Mouse (Mus musculus) megakaryocyte, embryonic 14.5 days (primary cell): ENCODE results near the gene Slc9a2. TPM values are rescaled to one million over a fixed set of nuclear protein-coding genes. Genes with fewer than 3 reads are reported as not detected.

Experiments used
- H3K27me3 ChIP-seq: replicated peaks from 2 replicates; pipeline ENCODE3; 2012; ENCODE audit warnings: inconsistent platforms
- H3K36me3 ChIP-seq: replicated peaks from 2 replicates; pipeline ENCODE3; 2012; ENCODE audit warnings: low read length, inconsistent platforms, mixed read lengths
- H3K4me1 ChIP-seq: 2 replicates; pipeline ENCODE4 v1.6.1; 2012; ENCODE audit warnings: inconsistent platforms
- H3K4me3 ChIP-seq: replicated peaks from 2 replicates; pipeline ENCODE3; 2012; ENCODE audit warnings: moderate library complexity, mild to moderate bottlenecking, inconsistent platforms
- H3K9me3 ChIP-seq: 2 replicates; pipeline ENCODE4 v1.6.1; 2012; ENCODE audit warnings: inconsistent platforms
- FLI1 ChIP-seq: IDR thresholded peaks from 2 replicates; pipeline ENCODE4 v1.6.1; 2012; ENCODE audit warnings: low read length, inconsistent platforms, mixed read lengths
- GATA1 ChIP-seq: IDR thresholded peaks from 3 replicates; pipeline ENCODE4 v1.6.1; 2012; ENCODE audit warnings: mixed read lengths, low read length, inconsistent platforms, borderline replicate concordance
- polyA plus RNA-seq: library from polyadenylated mRNA; stranded (reverse); fragments of >175 nt; gene quantifications from 2 replicates; pipeline ENCODE4 v1.2.3, GENCODE M21; 2012; ENCODE audit warnings: low replicate concordance; ENCODE audit not compliant: insufficient read depth

Slc9a2 gene
- polyA plus RNA-seq, 1 experiment: not detected

DNA sequence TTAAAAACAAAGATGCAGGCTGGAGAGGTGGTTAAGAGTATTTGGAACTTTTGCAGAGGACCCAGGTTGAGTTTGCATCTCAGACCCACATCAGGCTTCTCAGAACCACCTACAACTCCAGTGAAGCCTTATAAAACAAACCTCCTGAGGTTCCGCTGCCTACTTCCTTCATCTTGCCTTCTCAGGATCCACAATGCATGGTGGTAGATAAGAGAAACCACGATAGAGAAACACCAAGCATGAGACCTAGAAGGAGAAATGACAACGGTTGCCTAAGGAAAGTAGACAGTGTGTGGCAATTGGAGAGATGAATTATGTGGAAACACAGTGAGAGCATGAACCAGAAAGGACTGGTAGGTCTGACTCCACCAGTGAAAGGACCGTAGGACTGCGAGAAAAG lies 120.5 kb downstream of the Slc9a2 start:
- TF ChIP-seq FLI1 (no peak), GATA1 (no peak)
- H3K4me1 ChIP-seq: peaks cover under 1% of the 10 kb centered on the region
- H3K36me3 ChIP-seq: no peaks in the 10 kb centered on the region
- H3K27me3 ChIP-seq: no peaks in the 10 kb centered on the region
- H3K9me3 ChIP-seq: peaks cover 5% of the 10 kb centered on the region; the same call in 1 of the 2 replicates
- no peak overlapping the region for H3K4me3 ChIP-seq

DNA sequence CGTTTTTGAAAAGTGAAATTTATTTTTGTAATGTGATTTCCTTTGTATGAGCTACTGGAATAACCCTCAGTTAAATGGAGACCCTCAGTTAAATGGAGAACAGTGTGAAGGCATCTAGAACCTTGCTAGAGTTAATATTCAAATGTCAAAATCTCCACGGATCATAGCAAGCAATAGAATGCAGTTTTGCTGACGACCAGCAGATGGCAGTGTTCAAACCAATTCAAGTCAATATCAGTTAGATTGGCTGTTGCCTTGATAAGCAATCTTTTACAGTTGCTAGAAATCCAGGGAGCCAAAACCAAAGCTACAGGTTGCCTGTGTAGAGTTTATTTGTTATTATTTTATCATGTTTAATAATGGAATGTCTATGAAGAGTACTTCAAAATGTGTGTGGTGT lies 122.4 kb downstream of the Slc9a2 start:
- Histone ChIP-seq H3K4me1 (no peaks in the 10 kb centered on the region; the same call in none of the 2 replicates), H3K9me3 (no peaks in the 10 kb centered on the region), H3K36me3 (no peaks in the 10 kb centered on the region), H3K4me3 (no peak overlapping the region), H3K27me3 (no peaks in the 10 kb centered on the region)
- TF ChIP-seq FLI1 (no peak), GATA1 (no peak)

DNA sequence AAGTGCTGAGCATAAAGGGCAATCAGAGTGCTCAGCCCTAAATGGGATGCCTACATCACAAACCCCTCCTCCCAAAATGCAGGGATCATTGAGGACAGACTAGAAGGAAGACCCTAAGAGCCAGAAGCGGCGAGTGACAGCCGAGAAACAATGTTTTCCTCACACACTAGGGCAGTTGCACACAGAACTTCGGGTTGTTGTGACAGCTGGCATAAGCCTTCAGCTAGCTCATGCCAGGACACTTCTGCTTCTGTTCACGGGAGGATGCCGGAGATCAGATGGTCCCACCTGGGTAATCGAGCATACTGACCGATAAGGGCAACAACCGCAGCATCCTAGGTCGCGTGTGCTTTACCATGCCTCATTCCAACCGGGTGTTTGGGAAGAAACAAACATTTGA lies 123.7 kb downstream of the Slc9a2 start:
- no peaks in the 10 kb centered on the region for H3K27me3 ChIP-seq
- no peaks in the 10 kb centered on the region for H3K36me3 ChIP-seq
- H3K4me3 ChIP-seq: no peak overlapping the region
- H3K9me3 ChIP-seq: no peaks in the 10 kb centered on the region
- H3K4me1 ChIP-seq: no peaks in the 10 kb centered on the region; the same call in none of the 2 replicates
- TF ChIP-seq FLI1: no peak
- no peak for TF ChIP-seq GATA1

DNA sequence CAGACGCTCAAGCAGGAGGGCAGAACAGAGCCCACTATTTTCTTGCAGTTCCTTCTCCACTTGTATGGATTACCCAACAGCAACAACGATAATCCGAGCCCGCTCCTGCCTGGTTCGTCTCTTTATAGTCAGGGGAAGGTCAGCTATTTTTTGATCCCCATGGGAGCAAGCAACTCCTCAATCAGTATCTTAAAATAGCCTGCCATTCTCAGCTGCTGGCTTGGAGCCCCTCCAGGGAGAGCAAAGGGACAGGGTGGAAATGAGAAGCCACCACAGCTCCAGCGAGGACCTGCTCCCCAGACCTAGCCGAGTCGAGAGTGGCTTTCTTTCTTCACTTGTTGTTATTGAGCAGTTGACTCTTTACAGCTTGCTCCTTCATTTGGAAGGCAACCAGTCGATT lies 125.0 kb downstream of the Slc9a2 start, which contains the start of gene Tmem182:
Tmem182 (plus strand) TSS at position 251 of the 400 bp plus-strand sequence.
- no peak for TF ChIP-seq GATA1
- no peak for TF ChIP-seq FLI1
- Histone ChIP-seq H3K4me1 (no peaks in the 10 kb centered on the region; the same call in none of the 2 replicates), H3K27me3 (no peaks in the 10 kb centered on the region), H3K36me3 (no peaks in the 10 kb centered on the region), H3K4me3 (no peak within 1 kb of the TSS), H3K9me3 (no peaks in the 10 kb centered on the region)

DNA sequence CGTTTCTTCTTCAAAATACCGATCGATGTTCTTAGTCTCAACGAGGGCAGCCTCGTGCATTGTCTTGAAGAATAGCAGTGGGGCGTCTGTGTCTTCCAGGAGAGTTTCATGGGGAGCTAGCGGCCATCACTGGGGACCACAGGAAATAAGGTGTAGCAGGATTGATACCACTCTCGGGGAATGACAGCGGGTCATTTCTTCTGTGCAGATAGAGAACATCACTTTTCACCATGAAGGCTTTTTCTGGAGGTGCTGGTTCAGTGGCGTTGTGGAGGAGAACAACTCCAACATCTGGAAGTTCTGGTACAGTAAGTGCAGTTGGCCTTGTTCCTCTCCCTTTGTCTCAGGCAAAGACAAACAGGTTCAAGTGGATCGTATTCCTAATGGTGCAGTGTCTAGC lies 125.5 kb downstream of the Slc9a2 start:
- no peak overlapping the region for H3K4me3 ChIP-seq
- TF ChIP-seq GATA1 (no peak), FLI1 (no peak)

DNA sequence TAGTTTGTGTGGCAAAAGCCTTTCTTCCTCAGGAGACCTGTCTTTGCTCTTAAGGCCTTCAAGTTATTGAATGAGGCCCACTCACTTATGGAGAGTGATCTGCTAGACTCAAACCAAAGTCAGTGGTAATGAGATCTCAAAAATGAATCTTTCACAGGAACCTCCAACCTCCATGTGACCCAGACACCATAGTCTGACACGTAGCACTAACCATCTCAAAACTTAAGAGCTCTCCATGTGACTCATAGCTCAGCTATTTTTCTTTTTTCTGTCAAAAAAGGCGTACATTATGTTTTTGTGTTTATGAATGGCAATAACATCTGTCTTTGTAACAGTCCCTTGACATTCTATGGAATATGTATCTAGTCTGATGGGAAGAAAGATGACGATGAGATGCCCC lies 128.3 kb downstream of the Slc9a2 start:
- Histone ChIP-seq H3K4me1 (no peaks in the 10 kb centered on the region), H3K36me3 (no peaks in the 10 kb centered on the region), H3K9me3 (no peaks in the 10 kb centered on the region), H3K4me3 (no peak overlapping the region), H3K27me3 (no peaks in the 10 kb centered on the region)
- TF ChIP-seq GATA1: no peak
- TF ChIP-seq FLI1: no peak

More for the DNA sequence above, 125.5 kb downstream of the Slc9a2 start:
- Histone ChIP-seq H3K27me3 (no peaks in the 10 kb centered on the region), H3K4me1 (no peaks in the 10 kb centered on the region; the same call in none of the 2 replicates), H3K36me3 (no peaks in the 10 kb centered on the region), H3K9me3 (no peaks in the 10 kb centered on the region)

DNA sequence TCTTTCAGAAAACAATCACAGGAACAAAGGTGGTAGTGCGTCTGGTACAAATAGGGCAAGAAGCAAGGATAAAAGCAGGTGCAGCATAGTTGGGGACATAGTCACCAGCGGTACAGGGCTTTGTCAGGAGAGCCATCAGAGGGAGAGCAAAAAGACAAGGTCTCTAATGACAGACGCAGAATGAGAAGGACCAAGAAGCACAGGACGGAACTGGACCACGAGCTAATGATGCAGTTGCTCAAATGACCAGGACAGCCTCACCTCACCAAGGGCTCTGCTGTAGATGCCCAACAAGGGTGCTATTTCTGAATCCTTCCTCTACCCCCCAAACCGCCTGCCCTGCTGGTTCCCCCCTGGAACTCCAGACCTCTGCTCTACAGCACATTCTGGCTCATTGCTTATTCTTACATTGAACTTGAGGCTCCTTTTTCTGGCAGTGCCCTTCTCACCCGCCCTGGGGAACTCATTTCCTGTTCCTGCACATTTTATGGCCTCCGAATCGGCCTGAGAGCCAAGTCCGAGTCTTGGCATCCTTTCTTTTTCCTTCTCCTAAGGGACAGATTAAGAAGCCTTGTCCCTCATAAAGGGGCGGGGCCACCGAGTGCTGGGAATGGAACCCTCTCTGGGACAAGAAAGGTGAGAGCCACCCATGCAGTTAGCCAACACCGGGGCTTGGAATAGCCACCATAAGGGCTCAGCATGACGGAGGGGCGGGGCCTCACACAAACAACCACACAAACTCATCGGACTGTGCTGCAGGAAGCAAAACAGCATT lies 134.9 kb downstream of the Slc9a2 start:
- TF ChIP-seq FLI1: no peak
- no peak for TF ChIP-seq GATA1
- H3K27me3 ChIP-seq: no peaks in the 10 kb centered on the region
- no peaks in the 10 kb centered on the region for H3K9me3 ChIP-seq
- H3K4me3 ChIP-seq: no peak overlapping the region
- no peaks in the 10 kb centered on the region for H3K4me1 ChIP-seq
- H3K36me3 ChIP-seq: no peaks in the 10 kb centered on the region

Other genes starting within 250 kb of the Slc9a2 start
- gene Il18r1, start 215.0 kb upstream of the Slc9a2 start, polyA plus RNA-seq: not detected in 2 replicates
- gene Il18rap, start 165.2 kb upstream of the Slc9a2 start, polyA plus RNA-seq: 0.22 TPM in 1 of 2 replicates, not detected in the other
- not detected in 2 replicates for gene Slc9a4, start 100.5 kb upstream of the Slc9a2 start, polyA plus RNA-seq
- 0.46 TPM in 1 of 2 replicates, not detected in the other for gene Mfsd9, start 110.1 kb downstream of the Slc9a2 start, polyA plus RNA-seq
- not detected in 2 replicates for gene Tmem182, start 125.0 kb downstream of the Slc9a2 start, polyA plus RNA-seq